Mouse (Mus musculus): ENCODE measurements around the gene Ehf. TPM values are rescaled to one million over a fixed set of nuclear protein-coding genes. Genes with fewer than 3 reads are reported as not detected.

Ehf gene
- polyA plus RNA-seq (2017; shearing (Covaris generic)), result 1 to 10 TPM; 1.9 to 2.4 TPM

GRCm38 (mm10) chr2:103303132-103303531 is at the start of gene Ehf:
Gene Ehf, minus strand, starts transcription at chr2:103303278.

Other genes with a start within 250 kb of the Ehf start
- gene Pdhx, start 229.8 kb downstream of the Ehf start, polyA plus RNA-seq (2017; shearing (Covaris generic)), result 10 to 100 TPM; 19.5 to 20.8 TPM
- 10 to 100 TPM; 19.0 to 25.4 TPM for gene Apip, start 229.6 kb downstream of the Ehf start, polyA plus RNA-seq (2017; shearing (Covaris generic))
- gene Elf5, start 108.4 kb upstream of the Ehf start, polyA plus RNA-seq (2017; shearing (Covaris generic)), result under 1 TPM; 0.48 to 0.58 TPM
- 100 to 1,000 TPM in 1 of 2 experiments, 10 to 100 TPM in 1; 90.4 to 117 TPM for gene Cat, start 181.9 kb upstream of the Ehf start, polyA plus RNA-seq (2017; shearing (Covaris generic))

Measured in inflammation-experienced regulatory T-cells (primary cell).